Mouse (Mus musculus) lung, postnatal 36 days (tissue): ENCODE measurements around the gene Arhgef1.

Experiments
- DNase-seq: peaks from one replicate; pipeline ENCODE4 v3.0.0; 2022; ENCODE audit warnings: mixed read lengths

Gene Arhgef1

DNA sequence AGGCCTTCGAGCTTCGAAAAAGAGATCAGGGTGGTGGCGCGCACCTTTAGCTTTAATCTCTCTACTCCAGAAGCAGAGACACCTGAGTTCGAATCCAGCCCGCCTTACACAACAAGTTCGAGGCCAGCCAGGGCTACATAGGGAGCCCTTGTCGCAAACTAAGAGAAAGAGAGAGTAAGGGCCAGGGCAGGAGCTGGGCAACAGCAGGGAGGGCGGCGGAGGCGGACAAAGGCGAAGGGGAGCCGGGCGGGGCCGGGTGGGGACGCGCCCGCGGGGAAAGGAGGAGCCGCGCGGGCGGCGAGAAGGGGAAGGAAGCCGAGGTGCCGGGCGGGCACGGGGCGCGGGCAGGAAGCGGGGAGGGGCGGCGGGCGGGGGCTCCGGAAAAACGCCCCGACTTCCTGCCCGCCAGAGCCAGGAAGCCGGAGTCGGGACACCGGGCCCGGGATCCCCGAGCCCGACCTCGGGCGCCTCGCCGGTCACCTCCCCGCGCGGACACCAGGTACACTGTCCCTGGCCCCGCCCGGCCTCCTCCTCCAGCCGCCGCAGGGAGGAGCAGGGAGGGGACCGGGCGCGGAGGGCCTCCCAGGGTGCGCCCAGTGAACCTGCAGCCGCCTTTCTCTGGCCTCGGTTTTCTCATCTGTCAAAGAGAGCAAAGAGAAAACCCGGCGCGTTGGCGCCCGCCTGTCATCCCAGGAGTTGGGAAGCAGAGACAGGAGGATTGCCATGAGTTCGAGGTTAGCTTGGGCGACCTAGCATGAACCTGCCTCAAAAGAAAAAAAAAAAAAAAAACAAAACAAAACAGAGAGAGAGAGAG lies at the start of gene Arhgef1:
TSS of gene Arhgef1 (plus strand) at position 283 of the 814 bp plus-strand sequence.
- DNase-seq, result peak; percentile 80

DNA sequence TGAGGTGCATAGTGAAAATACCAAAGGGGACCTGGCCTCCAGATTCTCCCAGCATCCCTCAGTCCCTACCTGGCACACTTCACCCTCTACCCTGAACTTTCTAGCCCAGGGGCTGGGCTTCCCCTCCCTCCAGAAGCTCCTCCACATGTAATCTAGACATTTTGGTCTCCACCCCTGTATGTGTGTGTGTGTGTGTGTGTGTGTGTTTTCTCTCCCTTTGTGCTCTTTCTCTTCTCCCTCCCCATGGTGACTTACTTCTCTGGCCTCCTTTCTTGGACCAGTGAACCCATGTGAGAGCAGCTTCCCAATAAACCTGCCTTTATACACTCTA lies 49.5 kb upstream of the Arhgef1 start:
- DNase-seq, result no peak

DNA sequence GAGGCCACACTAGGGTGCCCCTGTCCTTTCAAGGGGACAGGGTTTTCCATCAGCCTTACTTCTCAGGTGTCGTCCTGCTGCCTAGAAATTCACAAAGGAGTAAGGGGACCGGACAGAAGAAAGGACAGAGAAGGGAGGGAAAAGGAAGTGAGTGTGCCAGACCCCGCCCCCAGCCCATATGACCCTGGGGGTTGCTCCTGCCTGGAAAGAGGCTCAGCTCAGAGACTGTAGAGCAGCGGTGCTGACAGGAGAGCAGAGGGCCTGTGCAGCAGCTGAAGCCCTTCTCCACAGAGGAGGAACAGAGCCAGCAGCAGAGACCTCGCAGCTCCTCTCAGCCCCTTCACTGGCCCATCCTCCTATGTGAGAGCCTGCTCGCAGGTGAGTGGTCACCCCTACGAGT lies 49.0 kb upstream of the Arhgef1 start:
- no peak for DNase-seq

DNA sequence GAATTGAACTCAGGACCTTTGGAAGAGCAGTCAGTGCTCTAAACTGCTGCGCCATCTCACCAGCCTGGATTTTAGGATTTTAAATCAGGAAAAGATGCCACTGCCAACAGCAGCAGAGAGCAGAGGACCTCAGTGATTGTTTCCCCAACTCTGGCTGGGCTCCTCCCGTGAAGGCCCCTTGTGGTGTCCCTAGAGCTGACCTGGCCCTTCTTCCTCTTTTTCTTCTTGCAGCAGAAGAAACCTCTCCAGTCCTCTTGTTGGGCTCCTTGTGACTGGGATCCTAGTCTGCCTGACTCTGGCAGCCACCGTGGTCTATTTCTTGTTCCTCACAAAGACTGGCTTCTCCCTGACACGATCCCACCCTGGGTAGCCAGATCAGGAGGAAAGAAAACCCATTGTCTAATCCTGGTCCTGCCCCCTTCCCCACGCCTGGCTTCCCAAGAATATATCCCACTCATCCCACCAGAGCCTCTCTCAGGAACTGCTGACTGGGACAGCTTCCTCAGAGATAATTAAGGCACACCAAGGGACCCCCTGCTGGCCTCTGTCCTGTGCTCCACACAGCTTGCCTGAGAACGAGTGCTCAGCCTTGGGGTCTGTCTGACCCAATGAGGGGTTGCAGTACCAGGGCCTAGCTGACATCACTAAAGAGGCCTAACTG lies 46.1 kb upstream of the Arhgef1 start:
- no peak for DNase-seq

DNA sequence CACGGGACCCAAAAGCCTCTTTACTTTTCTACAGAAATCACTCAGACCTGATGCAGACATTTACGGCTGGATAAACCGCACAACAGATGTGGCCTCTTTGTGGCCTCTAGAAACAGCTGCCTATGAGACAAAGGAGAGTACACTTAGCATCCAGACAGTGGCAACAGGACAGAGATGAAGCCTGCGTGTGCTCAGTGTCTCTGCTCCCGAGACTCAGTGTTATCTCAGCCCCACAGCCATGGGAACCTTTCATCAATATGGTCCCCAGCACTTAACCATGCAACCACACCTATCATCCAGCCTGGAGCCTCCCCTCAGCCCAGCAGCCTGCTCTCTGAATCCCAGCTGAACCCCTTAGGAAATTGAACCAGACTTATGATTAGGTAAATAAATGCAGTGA lies 43.5 kb upstream of the Arhgef1 start:
- no peak for DNase-seq

DNA sequence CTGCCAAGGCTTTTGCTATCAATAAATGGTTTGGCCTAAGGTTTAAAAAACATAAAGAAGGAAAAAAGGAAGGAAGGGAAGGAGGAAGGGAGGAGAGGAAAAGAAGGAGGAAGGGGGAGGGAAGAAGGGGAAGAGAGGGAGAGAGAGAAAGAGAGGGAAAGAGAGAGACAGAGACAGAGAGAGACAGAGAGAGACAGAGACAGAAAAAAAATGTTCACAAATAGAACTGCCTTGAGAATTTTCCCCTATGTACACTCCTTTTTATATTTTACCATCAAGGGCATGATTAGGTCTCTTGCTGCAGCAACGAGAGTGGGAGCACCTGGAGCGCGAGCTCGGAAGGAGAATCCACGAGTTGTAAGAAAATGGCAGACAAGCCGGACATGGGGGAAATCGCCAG lies 40.8 kb upstream of the Arhgef1 start, which contains the start of gene Gm9844:
TSS of gene Gm9844 (plus strand) at position 301 of the 400 bp plus-strand sequence.
- DNase-seq, result no peak

DNA sequence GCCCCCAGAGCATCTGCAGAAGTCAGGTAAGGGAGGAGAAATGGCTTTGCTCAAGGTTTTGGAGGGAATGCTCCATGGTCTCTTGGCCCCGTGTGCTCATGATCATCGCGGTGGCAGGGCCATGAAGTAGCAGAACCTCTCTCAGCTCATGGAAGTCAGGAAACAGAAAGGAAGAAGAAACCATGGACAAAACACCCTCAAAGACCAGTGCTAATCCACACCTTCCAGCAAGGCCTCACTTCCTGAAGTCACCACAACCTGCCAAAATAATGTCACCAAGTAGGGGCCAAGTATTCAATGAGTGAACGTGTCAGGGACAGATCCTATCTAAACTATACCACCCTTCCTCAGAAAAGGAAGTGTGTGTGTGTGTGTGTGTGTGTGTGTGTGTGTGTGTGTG lies 39.9 kb upstream of the Arhgef1 start:
- no peak for DNase-seq

DNA sequence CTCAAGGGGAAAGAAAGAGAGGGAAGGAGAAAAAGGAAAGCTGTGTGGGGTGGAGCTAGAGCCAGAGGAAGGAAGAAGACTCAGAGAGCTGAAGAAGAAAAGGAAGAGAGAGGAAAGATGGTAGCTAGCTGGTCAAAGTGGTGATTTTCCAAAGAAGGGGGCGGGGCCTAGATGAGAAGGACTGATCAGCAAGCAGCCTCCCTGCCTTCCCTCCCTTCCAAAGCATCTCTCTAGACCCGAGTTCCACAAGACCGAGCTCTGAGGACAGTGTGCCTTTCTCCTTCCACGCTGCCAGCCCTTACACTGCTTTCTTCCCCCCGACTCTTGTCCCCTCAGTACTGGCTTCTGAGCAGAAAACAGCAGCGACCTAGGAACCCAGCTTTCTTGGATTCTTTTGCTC lies 38.6 kb upstream of the Arhgef1 start:
- DNase-seq, result no peak

DNA sequence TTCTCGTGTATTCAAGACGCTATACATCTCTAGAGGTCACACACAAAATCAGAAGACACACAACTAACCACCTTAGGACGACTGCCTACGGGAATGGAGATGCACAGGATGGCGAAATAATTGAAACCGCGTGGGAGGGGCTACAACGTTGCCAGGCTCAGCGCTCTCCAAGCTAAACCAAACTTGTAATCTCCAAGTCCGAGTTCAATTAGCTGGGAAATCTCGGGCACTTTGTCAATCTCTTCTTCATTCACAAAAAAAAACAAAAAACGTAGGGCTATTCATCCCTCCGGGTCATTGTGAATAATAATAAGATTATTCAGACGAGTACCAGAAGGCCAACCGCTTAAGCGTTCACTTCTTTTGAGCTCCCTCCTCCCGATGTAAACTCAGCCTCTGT lies 33.6 kb upstream of the Arhgef1 start:
- DNase-seq, result no peak

DNA sequence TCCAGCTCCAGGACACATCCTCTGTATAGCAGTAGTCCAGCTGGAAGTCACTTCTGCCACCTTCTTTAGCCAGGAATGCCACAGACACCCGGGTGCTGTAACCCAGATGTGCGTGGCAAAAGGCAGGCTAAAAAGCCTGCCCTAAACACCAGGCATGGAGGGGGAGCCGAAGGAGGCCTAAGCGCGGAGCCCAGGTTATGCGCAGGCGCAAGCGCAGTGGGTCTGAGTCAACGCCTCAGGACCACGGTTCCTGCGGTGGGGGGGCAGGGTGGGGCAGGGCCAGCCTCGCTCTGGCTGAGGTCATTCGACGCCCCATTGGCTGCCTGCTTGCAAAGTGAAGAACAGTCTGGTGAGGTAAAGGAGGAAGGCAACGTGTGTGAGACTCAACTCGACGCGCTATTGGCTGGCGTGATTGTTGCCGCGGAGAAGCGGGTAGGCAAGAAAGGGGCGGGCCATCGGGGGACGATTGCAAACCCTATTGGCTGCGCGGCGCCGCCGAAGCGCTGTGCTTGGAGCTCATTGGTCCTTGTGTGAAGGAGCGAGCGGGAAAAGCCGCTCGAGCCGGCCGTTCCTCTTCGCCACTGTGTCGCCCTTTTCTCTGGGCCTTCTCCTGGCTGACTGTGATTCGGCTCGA lies 33.1 kb upstream of the Arhgef1 start, which contains the start of the genes Lypd4 and Dmrtc2:
TSS of gene Lypd4 (minus strand) at position 410 of the 634 bp plus-strand sequence.
TSS of gene Dmrtc2 (plus strand) at position 526 of the 634 bp plus-strand sequence.
- no peak for DNase-seq

DNA sequence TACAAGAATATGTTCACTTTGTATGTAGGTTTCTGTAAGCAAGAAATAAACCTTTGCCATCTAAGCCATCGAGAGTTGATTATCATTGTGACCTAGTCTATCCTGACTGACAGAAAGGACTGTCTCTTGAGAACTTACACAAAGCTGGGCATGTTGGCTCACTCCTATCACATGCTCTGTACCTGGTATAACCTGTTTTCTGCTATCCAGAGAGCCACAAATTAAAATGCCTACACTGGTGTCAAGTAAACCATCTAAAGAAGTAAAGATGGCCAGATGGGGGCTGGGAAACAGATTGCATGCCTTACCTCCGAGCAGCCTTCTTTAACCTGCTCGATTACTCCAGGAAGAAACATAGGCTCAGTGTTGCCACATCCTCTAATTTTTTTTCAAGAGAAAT lies 25.1 kb upstream of the Arhgef1 start:
- DNase-seq, result no peak

DNA sequence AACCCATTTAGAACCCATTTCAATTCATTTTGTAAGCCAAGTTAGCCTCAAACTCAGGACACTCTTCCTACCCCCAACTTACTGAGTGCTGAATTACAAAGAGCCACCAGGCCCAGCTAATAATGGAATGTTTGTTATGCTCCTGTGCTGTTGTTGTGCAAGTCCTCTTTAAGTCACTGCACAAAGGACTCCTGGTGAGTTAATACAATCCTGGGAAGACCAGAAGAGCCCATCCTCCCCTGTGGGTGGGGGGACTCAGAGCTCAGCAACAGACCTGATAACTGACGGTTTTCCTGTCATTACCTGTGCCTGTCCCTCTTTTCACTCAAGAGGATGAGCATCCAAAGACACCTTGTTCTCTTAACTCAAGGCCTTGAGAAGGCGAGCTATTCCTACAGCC lies 23.1 kb upstream of the Arhgef1 start:
- DNase-seq, result no peak

DNA sequence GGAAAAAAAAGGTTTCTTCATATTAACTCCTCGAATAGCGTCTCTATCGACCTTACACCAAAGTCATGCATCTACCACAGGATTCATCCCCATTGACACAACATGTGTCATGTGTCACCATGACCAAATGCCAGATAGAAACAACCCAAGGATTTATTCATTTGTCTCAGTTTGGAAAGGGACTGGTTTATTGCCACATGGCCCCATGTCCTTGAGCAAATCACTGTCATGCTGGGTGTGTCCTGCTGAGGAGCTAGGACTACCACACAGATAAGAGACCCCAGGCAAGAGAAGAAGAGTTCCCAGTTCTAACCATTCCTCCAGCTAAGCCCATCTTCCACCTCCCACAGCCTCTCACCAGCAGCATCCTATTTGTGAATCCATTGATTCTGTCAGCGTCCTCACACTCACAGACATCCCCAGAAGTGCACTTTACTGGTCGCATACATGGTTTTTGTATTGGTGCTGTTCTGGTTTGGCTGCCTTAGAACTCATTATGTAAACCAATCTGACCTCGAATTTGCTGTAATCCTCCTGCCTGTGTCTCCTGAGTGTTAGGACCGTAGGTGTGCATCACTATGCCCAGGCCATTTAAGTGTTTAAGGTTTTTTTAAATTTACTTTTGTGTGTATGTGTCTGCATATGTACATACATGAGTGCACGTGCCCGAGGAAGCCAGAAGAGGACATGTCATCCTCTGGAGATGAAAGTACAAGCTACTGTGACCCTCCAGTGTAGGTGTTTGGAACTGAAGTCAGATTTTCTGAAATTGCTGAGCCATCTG lies 20.1 kb upstream of the Arhgef1 start:
- no peak for DNase-seq

DNA sequence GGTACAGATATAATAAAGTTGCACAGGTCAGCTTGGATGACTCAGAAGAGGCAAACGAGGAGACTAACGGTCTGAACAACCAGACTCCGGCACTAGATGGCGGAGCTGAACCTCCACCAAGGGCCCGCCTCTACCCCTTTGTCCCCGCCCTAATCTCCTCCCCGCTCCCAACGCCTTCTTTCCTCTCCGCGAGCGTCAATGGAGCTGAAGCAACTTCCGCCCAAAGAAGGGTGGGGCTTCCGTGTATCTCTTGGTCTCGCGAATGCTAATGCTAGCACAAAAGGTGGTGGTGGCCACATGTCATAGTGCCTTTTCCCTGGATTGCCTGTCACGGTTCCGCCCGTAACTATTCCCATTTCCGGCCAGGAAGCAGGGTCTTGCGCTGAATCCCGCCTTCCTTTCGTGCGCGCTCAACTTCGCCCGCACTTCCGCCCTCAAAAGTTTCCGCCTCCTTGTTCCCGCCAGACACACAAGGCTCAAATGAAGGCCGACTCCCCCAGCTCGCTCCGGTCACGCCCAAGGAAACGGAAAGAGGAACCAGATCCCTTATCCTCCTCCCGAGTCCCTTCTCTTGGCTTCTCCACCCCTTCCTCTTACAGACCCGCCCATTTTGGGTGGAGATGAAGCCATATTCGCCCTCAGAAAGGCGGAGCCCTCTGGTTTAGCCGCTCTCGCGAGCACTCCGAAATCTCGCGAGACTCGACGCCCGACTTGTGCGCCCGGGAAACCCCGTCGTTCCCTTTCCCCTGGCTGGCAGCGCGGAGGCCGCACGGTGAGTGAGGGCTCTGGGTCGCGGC lies 18.6 kb upstream of the Arhgef1 start, which contains the start of gene Rps19:
TSS of gene Rps19 (plus strand) at position 476 of the 797 bp plus-strand sequence.
- peak; percentile 100 for DNase-seq

DNA sequence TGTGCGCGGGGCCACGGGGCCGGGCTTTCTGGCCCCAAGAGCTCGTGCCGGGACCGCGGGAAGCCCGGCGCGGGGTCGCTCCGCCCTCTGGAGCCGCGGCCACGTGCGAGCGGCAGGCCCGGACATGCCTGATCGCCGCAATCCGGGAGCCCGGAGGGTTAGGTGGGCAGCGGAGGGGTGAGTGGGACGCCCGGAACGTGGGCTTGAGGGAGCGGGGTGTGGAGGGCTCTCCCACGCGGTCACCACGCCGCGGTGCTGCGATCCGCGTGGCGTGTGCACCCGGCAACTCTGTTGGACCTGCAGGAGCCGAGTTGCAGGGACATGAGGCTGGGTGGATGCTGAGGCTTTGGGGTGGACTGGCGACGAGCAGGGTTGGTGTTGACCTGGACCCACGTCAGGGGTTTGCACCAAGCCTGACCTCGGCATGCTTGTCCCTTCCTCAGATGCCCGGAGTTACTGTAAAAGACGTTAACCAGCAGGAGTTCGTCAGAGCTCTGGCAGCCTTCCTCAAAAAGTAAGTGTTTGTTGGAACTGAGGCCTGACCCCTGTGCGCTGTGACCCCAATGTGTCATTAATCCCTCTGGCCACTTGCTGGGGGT lies 17.9 kb upstream of the Arhgef1 start:
- DNase-seq, result peak; percentile 32

DNA sequence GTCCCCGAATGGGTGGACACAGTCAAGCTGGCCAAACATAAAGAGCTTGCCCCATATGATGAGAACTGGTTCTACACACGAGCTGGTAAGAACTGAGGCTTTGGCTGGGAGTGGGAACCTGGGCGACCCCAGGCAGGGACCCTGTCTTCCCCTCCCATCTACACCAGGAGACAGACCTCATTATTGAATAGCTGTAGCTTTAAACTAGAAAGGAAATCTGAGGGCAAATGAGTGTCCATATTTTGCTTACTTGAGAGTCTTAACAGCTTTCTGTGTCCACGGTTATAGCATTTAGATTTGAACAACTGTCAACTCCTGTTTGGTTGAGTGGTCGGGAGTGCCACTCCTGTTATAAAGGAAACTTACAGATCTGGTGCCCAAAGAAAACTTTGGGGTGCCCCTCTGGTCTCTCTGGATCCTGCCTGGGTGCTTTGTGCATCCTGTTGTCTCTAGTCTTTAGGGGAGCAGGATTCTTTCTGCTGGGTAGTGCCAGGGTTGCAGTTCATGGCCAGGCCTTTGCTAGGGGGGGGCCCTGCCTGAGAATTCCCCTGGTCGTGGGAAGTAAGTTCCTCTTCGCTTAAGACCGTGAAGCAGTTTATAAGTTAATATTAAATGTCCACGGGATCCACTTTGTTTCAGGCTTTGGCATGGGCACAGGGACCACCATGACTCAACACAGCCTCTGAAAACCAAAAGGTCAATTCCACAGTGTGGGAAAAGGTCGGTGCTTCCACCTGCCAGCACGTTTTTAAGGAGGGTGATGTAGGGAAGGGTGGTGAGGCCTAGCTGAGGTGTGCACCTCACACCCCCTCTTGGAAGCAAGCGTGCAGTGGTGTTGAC lies 17.0 kb upstream of the Arhgef1 start:
- no peak for DNase-seq

DNA sequence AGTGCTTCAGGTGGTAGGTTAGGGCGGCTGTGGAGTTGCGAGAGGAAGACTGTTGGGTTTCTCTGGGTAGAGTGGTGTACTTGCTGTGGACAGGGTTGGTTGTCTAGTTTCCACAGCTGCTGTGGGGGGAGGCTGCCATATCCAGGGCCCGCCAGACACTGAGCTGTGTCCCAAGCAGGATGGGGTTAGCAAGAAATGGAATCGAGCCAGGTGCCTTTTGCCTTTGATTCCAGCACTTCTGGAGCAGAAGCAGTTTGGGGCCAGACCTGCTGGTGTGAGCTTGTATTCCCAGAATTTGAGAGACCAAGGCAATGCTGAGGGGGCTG lies 16.4 kb upstream of the Arhgef1 start:
- DNase-seq, result no peak

DNA sequence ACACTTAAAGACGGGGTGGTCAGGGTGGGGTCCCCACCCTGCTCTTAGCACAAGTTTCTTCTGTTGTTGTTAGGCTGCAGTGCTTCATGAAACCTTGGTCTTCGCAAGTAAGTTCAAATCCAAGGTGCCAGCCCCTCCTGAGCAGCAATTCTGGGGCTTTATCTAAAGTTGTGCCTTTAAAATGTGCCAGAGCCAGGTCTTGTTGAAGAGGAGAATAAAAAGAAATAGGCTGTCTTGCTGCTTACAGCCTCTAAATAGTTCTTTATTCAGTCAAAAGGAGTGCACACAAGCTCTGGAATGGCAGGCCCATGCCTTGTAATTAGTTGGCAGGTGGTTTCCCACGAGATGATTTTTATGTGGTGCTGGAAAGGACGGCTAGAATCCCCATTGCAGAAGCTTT lies 15.6 kb upstream of the Arhgef1 start:
- DNase-seq, result no peak

DNA sequence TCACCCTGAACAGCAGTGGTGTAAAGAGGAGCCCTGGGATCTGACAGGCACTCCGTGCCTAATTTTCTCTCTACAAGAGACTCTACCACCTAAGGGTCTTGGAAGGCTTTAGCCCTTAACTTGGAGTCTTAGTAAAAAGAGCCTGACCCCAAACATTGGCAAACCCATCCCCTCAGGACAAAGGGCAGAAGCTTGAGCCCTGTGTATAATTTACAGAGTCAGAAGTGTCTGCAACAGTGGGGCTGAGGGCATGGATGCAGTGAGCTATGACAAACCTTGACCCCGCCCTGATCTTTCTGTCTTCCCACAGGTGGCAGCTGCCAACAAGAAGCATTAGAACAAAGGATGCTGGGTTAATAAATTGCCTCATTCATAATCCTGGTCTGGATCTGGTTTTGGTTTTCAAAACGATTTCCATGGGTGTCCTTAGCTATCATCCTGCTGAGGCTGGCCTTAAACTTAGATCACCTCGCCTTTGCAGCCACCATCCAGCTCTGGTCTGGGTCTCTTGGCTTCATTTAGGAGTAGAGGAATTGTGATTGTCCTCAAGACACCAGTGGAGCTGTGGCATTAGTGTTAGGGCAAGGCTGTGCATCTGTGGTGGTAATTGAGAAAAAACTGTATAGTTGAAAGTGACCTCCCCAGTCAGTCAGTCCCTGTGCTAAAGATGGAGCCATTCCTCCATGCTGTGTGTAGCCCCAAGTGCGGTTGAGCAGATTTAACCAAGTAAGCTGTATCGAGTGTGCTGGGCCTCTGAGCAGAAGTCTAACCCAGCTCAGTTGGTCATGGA lies 13.1 kb upstream of the Arhgef1 start:
- no peak for DNase-seq
